Mouse (Mus musculus) c-Kit-positive CD71-positive TER-119-positive erythroid progenitor cells, embryonic 14.5 days (primary cell): ENCODE measurements around the gene Gpd1.

Source experiments
- DNase-seq: peaks from one replicate; pipeline ENCODE4 v3.0.0-alpha.2; 2013; ENCODE audit warnings: low spot score

Gpd1 gene

GRCm38 (mm10) chr15:99717386-99718334 lies at the start of gene Gpd1:
TSS of gene Gpd1 (plus strand) at chr15:99717515.
- no peak for DNase-seq

GRCm38 (mm10) chr15:99667544-99667943 lies 49.8 kb upstream of the Gpd1 start:
- no peak for DNase-seq

- DNase-seq: peak; percentile 52
Observed at GRCm38 (mm10) chr15:99668881-99669280, 48.4 kb upstream of the Gpd1 start.

GRCm38 (mm10) chr15:99669392-99669791 lies 47.9 kb upstream of the Gpd1 start:
- DNase-seq: no peak

- no peak for DNase-seq
Observed at GRCm38 (mm10) chr15:99670154-99670821, 47.0 kb upstream of the Gpd1 start, which contains the start of gene Asic1. TSS of gene Asic1 (plus strand) at chr15:99670368.

GRCm38 (mm10) chr15:99670964-99671670 lies 46.2 kb upstream of the Gpd1 start:
- no peak for DNase-seq

GRCm38 (mm10) chr15:99671783-99672182 lies 45.5 kb upstream of the Gpd1 start:
- DNase-seq: no peak

- DNase-seq: no peak
Observed at GRCm38 (mm10) chr15:99674866-99675265, 42.4 kb upstream of the Gpd1 start.

GRCm38 (mm10) chr15:99677089-99677488 lies 40.2 kb upstream of the Gpd1 start:
- no peak for DNase-seq

- DNase-seq: peak; percentile 41
Observed at GRCm38 (mm10) chr15:99678063-99678800, 39.1 kb upstream of the Gpd1 start.

GRCm38 (mm10) chr15:99679008-99679407 lies 38.3 kb upstream of the Gpd1 start:
- no peak for DNase-seq

GRCm38 (mm10) chr15:99682880-99683279 lies 34.4 kb upstream of the Gpd1 start:
- peak; percentile 39 for DNase-seq

GRCm38 (mm10) chr15:99684156-99684555 lies 33.2 kb upstream of the Gpd1 start:
- DNase-seq: no peak

- peak; percentile 42 for DNase-seq
Observed at GRCm38 (mm10) chr15:99688712-99689111, 28.6 kb upstream of the Gpd1 start.

GRCm38 (mm10) chr15:99690924-99691323 lies 26.4 kb upstream of the Gpd1 start:
- DNase-seq: no peak

- DNase-seq: no peak
Observed at GRCm38 (mm10) chr15:99691976-99692375, 25.3 kb upstream of the Gpd1 start.

GRCm38 (mm10) chr15:99697309-99697708 lies 20.0 kb upstream of the Gpd1 start:
- DNase-seq: no peak

GRCm38 (mm10) chr15:99698533-99699085 lies 18.7 kb upstream of the Gpd1 start:
- DNase-seq: no peak

GRCm38 (mm10) chr15:99699715-99700114 lies 17.6 kb upstream of the Gpd1 start:
- DNase-seq: no peak

- DNase-seq: no peak
Observed at GRCm38 (mm10) chr15:99700219-99701106, 16.9 kb upstream of the Gpd1 start.
